Mouse (Mus musculus) midbrain, embryonic 14.5 days (tissue): ENCODE results near the gene Uimc1. TPM values are rescaled to one million over a fixed set of nuclear protein-coding genes. Genes with fewer than 3 reads are reported as not detected.
A peak's percentile ranks its signal among the peaks of the same experiment; 100 is the strongest.

ENCODE experiments used
- ATAC-seq: fragments of 200-750 bp; cut with Nextera tagmentation; 2 replicates; pipeline ENCODE4 v1.8.0; 2017; ENCODE audit warnings: moderate number of reproducible peaks, moderate library complexity; ENCODE audit not compliant: low FRiP score, low TSS enrichment
- DNase-seq: peaks from one replicate; pipeline ENCODE4 v3.0.0-alpha.2; 2015
- H3K27ac ChIP-seq: fragments of 300-500 bp; sonication (generic); replicated peaks from 2 replicates; pipeline ENCODE4 v1.5.1; 2014; ENCODE audit warnings: mild to moderate bottlenecking, low read depth, low read length, moderate library complexity
- H3K27me3 ChIP-seq: fragments of 300-500 bp; sonication (generic); 2 replicates; pipeline ENCODE4 v1.6.1; 2014; ENCODE audit warnings: low read length, control low read depth, mixed read lengths; ENCODE audit not compliant: control insufficient read depth, insufficient read depth
- H3K36me3 ChIP-seq: fragments of 300-500 bp; sonication (generic); 2 replicates; pipeline ENCODE4 v1.6.1; 2014; ENCODE audit warnings: low read length, control low read depth; ENCODE audit not compliant: control insufficient read depth, insufficient read depth
- H3K4me1 ChIP-seq: fragments of 300-500 bp; sonication (generic); 2 replicates; pipeline ENCODE4 v1.6.1; 2014; ENCODE audit warnings: mild to moderate bottlenecking, antibody characterized with exemption, low read length, control low read depth; ENCODE audit not compliant: control insufficient read depth, insufficient read depth
- H3K4me2 ChIP-seq: fragments of 300-500 bp; sonication (generic); 2 replicates; pipeline ENCODE4 v1.6.1; 2014; ENCODE audit warnings: mild to moderate bottlenecking, low read length, moderate library complexity
- H3K4me3 ChIP-seq: fragments of 300-500 bp; sonication (generic); replicated peaks from 2 replicates; pipeline ENCODE4 v1.5.1; 2014; ENCODE audit warnings: low read depth, low read length
- H3K9ac ChIP-seq: fragments of 300-500 bp; sonication (generic); replicated peaks from 2 replicates; pipeline ENCODE4 v1.6.1; 2014; ENCODE audit warnings: mild to moderate bottlenecking, low read length, moderate library complexity
- H3K9me3 ChIP-seq: fragments of 300-500 bp; sonication (generic); 2 replicates; pipeline ENCODE4 v1.6.1; 2016; ENCODE audit warnings: low read length, control low read depth, mixed read lengths; ENCODE audit not compliant: control insufficient read depth
- WGBS: fragments of 180-500 bp; shearing (Covaris S2); extraction: QIAGEN DNeasy Blood & Tissue Kit; methylation state at CpG from one replicate; pipeline ENCODE4 v1.1.7; 2014; 5-methylcytosine and 5-hydroxymethylcytosine counted together
- polyA plus RNA-seq: library from polyadenylated mRNA; unstranded; fragments of >200 nt; fragmentation: Nextera tagmentation; extraction: Ambion mirVana; gene quantifications from 2 replicates; pipeline ENCODE4 v1.2.1, GENCODE M21; 2014

Uimc1 gene
- polyA plus RNA-seq, 1 experiment from 2014 or later: 20.7 TPM

DNA sequence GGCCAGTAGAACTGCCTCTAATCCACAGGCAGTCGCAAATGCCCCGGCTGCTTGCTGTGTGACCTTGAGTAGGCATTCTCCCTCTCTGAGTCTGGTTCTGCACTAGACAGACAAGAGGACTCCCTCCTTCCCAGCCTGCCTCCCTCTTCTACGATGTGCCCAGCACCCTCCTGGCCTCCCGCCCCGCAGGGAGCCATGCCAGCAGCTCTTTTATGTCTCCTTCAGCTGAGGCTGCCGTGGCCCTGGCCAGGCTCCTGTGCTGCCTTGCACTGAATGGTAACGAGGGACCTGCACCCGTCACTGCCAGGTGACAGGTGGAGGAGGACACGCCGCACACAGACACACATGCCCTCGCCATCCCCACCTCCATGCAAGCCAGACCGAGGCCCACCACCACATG is 119.1 kb downstream of the Uimc1 start:
- Histone ChIP-seq H3K4me1 (peaks cover 15% of the 10 kb centered on the region), H3K27ac (no peak overlapping the region), H3K36me3 (no peaks in the 10 kb centered on the region), H3K27me3 (no peaks in the 10 kb centered on the region), H3K9ac (no peak overlapping the region), H3K9me3 (no peaks in the 10 kb centered on the region), H3K4me2 (no peak overlapping the region), H3K4me3 (no peak overlapping the region)
- peak; percentile 30 for DNase-seq
- no peak for ATAC-seq
- WGBS: 65% methylated on average over 12 of the region's 12 CpGs

GRCm38 (mm10) chr13:54978804-54979203 is 121.3 kb downstream of the Uimc1 start:
- WGBS: 40% methylated on average over 8 of the region's 8 CpGs
- ATAC-seq: no peak
- Histone ChIP-seq H3K4me1 (peaks cover 20% of the 10 kb centered on the region), H3K4me3 (no peak overlapping the region), H3K9me3 (no peaks in the 10 kb centered on the region), H3K36me3 (no peaks in the 10 kb centered on the region), H3K4me2 (no peak overlapping the region), H3K27me3 (no peaks in the 10 kb centered on the region), H3K27ac (no peak overlapping the region), H3K9ac (no peak overlapping the region)
- no peak for DNase-seq

Other genes starting within 250 kb of the Uimc1 start
- 12.6 and 15.9 TPM in 2 replicates for gene Unc5a, start 150.9 kb downstream of the Uimc1 start, polyA plus RNA-seq
- 0.40 and 1.1 TPM in 2 replicates for gene Hk3, start 78.9 kb downstream of the Uimc1 start, polyA plus RNA-seq
- gene Zfp346, start 5.0 kb upstream of the Uimc1 start, polyA plus RNA-seq: 23.6 and 26.2 TPM in 2 replicates
- not detected in 2 replicates for gene Gm17617, start 33.2 kb upstream of the Uimc1 start, polyA plus RNA-seq
- 0.38 and 0.99 TPM in 2 replicates for gene Fgfr4, start 52.3 kb upstream of the Uimc1 start, polyA plus RNA-seq
- gene Nsd1, start 109.5 kb upstream of the Uimc1 start, polyA plus RNA-seq: 72.6 and 76.6 TPM in 2 replicates
- gene Prelid1, start 220.2 kb upstream of the Uimc1 start, polyA plus RNA-seq: 325 and 336 TPM in 2 replicates
- 108 and 114 TPM in 2 replicates for gene Rab24, start 221.6 kb upstream of the Uimc1 start, polyA plus RNA-seq
- 9.9 and 12.1 TPM in 2 replicates for gene Mxd3, start 229.5 kb upstream of the Uimc1 start, polyA plus RNA-seq